Mouse (Mus musculus) liver, postnatal 0 days (tissue): ENCODE data around the gene Aqp2.

Experiments
- CTCF ChIP-seq: sonication (generic); IDR thresholded peaks from 2 replicates; pipeline ENCODE4 v1.5.1; 2016; ENCODE audit warnings: antibody characterized with exemption, low read depth
- EP300 ChIP-seq: IDR thresholded peaks from 2 replicates; pipeline ENCODE4 v1.6.1; 2016; ENCODE audit warnings: antibody characterized with exemption, low read depth, mild to moderate bottlenecking

DNA sequence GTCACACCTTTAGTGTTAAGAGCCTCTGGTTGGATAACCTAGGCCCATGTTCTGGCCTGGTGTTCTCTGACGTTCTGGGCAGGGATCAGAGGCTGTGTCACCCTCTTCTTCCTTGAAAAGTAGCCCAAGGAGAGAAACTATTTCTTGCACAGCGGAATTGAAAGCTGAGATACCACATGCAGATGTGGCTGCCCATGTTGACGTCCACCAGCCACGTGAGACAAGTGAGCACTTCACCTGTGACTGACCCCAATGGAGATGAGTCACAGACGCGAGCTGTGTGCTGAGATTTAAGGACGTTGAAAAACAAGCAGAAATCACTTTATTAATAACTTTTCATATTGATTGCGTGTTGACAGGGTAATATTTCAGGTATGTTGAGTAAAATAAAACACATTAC is 39.0 kb upstream of the Aqp2 start:
- TF ChIP-seq CTCF (no peak), EP300 (no peak)
